Mouse (Mus musculus) monocyte, adult 2 months (primary cell): ENCODE measurements at regions not wholly inside any gene's neighbourhood (a gene's known extent, or its start where the extent isn't known, plus 50 kb on each side); places are given as distances from the start of the nearest gene placed in this dataset.
"Not testable (repeated sequence)": the region's sequence is repeated elsewhere in the genome, so short reads cannot be mapped to it uniquely, and the experiment has no call there.

Source experiments
- DNase-seq, 2 experiments: peaks; one replicate each; pipeline ENCODE4 v3.0.0; 2022; ENCODE audit warnings: low spot score in 2 of 2, low read depth in 1 of 2

DNA sequence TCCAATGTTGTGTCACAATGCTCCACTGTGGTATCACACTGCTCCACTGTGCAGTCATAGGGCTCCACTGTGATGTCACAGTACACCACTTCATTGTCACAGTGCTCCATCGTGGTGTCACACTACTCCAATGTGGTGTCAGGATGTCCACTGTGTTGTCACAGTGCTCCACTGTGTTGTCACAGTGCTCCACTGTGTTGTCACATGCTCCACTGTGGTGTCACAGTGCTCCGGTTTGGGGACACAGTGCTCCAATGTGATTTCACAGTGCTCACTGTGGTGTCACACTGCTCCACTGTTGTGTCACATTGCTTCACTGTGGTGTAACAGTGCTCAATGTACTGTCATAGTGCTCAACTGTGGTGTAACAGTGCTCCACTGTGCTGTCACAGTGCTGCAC, 108.1 kb upstream of the Scaf8 start:
- DNase-seq = no peak

DNA sequence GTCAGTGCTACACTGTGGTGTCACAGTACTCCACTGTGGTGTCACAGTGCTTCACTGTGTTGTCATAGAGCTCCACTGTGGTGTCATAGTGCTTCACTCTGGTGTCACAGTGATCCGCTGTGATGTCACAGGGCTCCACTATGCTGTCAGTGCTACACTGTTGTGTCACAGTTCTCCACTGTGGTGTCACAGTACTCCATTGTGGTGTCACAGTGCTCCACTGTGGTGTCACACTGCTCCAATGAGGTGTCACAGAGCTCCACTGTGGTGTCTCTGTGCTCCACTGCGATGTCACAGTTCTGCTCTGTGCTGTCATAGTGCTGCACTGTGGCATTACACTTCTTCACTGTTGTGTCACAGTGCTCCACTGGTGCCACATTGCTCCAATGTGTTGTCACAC, 107.5 kb upstream of the Scaf8 start:
- no peak for DNase-seq

DNA sequence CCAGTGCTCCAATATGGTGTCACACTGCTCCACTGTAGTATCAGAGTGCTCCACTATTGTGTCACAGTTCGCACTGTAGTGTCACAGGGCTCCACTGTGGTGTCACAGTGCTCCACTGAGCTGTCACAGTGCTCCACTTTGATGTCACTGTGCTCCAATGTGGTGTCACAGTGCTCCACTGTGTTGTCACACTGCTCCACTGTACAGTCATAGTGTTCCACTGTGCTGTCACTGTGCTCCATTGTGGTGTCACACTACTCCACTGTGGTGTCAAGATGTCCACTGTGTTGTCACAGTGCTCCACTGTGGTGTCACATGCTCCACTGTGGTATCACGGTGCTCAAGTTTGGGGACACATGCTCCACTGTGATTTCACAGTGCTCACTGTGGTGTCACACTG, 104.8 kb upstream of the Scaf8 start:
- no peak for DNase-seq

- no peak for DNase-seq
Measured at GRCm38 (mm10) chr17:3012045-3012444, 102.7 kb upstream of the Scaf8 start.

- DNase-seq = no peak
Measured at GRCm38 (mm10) chr17:3019631-3020391, 95.0 kb upstream of the Scaf8 start.

DNA sequence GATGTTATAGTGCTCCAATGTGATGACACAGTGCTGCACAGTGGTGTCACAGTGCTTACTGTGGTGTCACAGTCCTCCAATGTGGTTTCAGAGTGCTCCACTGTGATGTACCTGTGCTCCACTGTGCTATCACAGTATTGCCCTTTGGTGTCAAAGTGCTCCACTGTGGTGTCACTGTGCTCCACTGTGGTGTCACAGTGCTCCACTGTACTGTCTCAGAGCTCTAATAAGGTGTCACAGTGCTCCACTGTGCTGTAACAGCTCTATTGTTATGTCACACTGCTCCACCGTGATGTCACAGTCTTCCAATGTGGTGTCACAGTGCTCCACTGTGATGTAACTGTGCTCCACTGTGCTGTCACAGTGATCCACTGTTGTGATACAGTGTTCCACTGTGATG, 94.4 kb upstream of the Scaf8 start:
- no peak for DNase-seq

DNA sequence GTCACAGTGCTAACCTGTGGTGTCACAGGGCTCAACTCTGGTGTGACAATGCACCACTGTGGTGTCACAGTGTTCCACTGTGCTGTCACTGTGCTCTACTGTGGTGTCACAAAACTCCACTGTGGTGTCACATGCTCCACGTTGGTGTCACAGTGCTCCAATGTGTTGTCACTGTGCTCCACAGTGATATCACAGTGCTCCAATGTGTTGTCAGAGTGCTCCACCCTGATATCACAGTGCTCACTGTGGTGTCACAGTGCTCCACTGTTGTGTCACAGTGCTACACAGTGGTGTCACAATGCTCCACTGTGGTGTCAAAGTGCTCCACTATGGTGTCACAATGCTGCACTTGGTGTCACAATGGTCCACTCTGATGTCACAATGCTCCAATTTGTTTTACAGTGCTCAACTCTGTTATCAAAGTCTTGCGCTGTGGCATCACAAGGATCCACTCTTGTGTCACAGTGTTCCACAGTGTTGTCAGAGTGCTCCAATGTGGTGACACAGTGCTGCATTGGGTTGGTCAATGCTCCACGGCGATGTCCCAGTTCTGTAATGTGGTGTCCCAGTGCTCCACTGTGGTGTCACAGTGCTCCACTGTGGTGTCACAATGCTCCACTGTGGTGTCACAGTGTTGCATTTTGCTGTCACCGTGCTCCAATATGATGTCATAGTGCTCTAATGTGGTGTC, 92.4 kb upstream of the Scaf8 start:
- no peak for DNase-seq

DNA sequence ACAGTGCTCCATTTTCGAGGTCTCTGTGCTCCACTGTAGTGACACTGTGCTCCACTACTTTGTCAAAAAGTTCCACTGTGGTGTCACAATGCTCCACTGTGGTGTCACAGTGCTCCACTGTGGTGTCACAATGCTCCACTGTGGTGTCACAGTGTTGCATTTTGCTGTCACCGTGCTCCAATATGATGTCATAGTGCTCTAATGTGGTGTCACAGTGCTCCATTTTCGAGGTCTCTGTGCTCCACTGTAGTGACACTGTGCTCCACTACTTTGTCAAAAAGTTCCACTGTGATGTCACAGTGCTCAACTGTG, 91.9 kb upstream of the Scaf8 start:
- DNase-seq = not testable (repeated sequence)

DNA sequence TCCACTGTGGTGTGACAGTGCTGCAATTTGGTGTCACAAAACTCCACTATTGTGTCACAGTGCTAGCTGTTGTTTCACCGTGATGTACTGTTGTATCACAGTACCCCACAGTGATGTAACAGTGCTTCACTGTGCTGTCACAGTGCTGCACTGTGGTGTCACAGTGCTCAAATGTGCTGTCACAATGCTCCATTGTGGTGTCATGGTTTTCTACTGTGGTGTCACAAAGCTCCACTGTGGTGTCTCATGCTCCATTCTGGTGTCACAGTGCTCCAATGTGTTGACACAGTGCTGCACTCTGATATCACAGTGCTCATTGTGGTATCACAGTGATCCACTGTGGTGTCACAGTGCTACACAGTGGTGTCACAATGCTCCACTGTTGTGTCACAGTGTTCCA, 91.3 kb upstream of the Scaf8 start:
- DNase-seq = no peak

DNA sequence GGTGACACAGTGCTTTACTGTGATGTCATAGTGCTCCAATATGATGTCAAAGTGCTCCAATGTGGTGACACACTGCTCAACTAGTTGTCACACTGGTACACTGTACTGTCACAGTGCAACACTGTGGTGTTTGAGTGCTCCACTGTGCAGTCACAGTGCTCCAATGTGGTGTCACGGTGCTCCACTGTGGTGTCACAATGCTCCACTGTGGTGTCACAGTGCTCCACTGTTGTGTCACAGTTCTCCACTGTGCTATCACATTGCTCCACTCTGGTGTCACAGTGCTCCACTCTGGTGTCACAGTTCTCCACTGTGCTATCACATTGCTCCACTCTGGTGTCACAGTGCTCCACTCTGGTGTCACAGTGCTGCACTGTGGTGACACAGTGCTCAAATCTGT, 87.9 kb upstream of the Scaf8 start:
- peak in 1 of 2 experiments; percentile 0 for DNase-seq

DNA sequence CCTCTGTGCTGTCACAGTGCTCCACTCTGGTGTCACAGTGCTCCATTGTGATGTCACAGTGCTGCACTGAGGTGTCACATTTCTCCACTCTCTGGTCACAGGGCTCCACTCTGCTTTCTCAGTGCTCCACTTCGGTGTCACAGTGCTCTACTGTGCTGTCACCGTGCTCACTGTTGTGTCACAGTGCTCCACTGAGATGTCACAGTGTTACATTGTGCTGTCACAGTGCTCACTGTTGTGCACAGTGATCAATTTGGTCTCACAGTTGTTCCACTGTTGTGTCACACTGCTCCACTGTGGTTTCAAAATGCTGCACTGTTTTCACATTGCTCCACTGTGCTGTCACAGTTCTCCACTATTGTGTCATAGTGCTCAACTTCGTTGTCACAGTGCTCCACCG, 87.4 kb upstream of the Scaf8 start:
- no peak for DNase-seq

- not testable (repeated sequence) for DNase-seq
Measured at GRCm38 (mm10) chr17:3029750-3030149, 85.0 kb upstream of the Scaf8 start.

- DNase-seq = no peak
Measured at GRCm38 (mm10) chr17:3035099-3035498, 79.7 kb upstream of the Scaf8 start.

GRCm38 (mm10) chr17:3037145-3037870, 77.5 kb upstream of the Scaf8 start:
- no peak for DNase-seq

DNA sequence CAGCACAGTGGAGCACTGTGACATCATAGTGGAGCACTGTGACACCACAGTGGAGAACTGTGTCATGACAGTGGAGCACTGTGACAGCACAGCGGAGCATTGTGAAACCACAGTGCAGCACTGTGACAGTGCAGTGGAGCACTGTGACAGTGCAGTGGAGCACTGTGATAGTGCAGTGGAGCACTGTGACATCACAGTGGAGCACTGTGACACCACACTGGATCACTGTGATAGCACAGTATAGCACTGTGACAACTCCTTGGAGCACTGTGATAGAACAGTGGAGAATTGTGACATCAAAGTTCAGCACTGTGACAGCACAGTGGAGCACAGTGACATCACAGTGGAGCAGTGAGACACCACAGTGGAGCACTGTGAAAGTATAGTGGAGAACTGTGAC, 76.7 kb upstream of the Scaf8 start:
- no peak for DNase-seq

DNA sequence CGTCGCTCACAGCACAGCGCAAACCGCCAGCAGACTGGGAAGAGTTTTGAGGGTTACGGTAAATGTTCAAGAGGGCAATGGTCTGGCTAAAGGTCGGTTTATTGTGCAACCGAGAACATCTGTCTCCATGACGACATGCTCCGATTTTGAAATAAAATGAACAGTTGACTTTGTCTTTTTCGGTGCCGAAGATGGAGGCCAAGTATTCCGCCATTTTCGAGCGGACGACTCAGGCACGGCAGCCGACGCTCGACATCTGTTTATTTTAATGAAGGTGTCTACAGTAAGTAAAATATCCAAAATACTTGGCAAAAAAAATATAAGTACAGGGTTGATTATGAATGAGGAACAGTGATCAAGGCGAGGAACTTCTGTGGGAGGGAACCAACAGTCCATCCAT, 70.3 kb upstream of the Scaf8 start:
- DNase-seq = not testable (repeated sequence)

- DNase-seq = not testable (repeated sequence)
Measured at GRCm38 (mm10) chr17:3053859-3054258, 60.9 kb upstream of the Scaf8 start.

DNA sequence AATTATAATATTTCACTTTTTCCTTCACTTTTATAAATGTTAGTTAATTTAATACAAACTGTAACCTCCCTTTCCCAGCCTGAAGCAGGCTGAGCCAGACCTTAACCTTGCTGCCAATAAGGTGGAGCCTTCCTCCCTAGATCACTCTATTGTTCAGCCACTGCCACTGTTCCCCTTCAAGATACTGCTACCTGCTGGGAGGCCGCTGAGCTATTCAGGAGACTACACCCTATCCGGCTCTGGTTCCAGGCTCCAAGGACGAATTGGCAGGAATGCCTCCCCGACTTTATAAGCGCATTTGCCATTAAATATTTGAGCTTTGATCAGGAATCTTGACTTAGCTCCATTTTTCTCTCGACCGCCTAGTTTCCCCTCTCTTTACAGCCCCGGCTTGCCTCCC, 59.9 kb upstream of the Scaf8 start:
- DNase-seq = not testable (repeated sequence)

GRCm38 (mm10) chr17:3055376-3055775, 59.4 kb upstream of the Scaf8 start:
- DNase-seq = not testable (repeated sequence)

- DNase-seq = not testable (repeated sequence)
Measured at GRCm38 (mm10) chr17:3063401-3063800, 51.4 kb upstream of the Scaf8 start.
